Mouse (Mus musculus): ENCODE measurements around the gene B3galt2.

- TF ChIP-seq TAL1 (IDR thresholded peaks at IDR 0.05; ENCODE audit: low read length) (no peak), GATA1 (IDR thresholded peaks at IDR 0.05; ENCODE audit: low read length) (no peak)
These were observed 27.6 kb upstream of the B3galt2 start for GRCm38 (mm10) chr1:143612901-143613300.
